15 mouse cellular contexts compared by ENCODE assay signal in genomic region chr11:25715447-25716321, GRCm38 (mm10).
DNase-seq lines count a peak whose midpoint lies in the region; ATAC-seq and TF ChIP-seq lines count a peak whose summit lies in the region.
"Had no signal": no experiment of that assay in that cellular context is flagged by ENCODE, and none has a peak within 500 bp of the region (broad histone marks: within the 10 kb centered on the region; RNA-seq: fewer than 3 reads in every experiment).

No protein-coding gene starts in this region.

- 78% methylated on average over 7 of the region's 7 CpGs for WGBS in midbrain, postnatal 0 days
- WGBS in midbrain, embryonic 16.5 days: 81% methylated on average over 7 of the region's 7 CpGs
- 86% methylated on average over 7 of the region's 7 CpGs for WGBS in midbrain, embryonic 14.5 days

- H3K4me1 ChIP-seq in midbrain, postnatal 0 days (ENCODE audit: insufficient read depth, low read length): no peaks in the 10 kb centered on the region
- no peaks in the 10 kb centered on the region for H3K4me1 ChIP-seq in midbrain, embryonic 16.5 days (ENCODE audit: control insufficient read depth, insufficient read depth, low read length)
- no peaks in the 10 kb centered on the region for H3K4me1 ChIP-seq in midbrain, embryonic 14.5 days (ENCODE audit: control insufficient read depth, insufficient read depth, low read length)
- H3K4me1 ChIP-seq: liver, embryonic 12.5 days; midbrain, embryonic 13.5 days; neural tube, embryonic 13.5 days; stomach, embryonic 15.5 days had no signal

- H3K9me3 ChIP-seq in midbrain, postnatal 0 days (ENCODE audit: low read length): no peaks in the 10 kb centered on the region
- no peaks in the 10 kb centered on the region for H3K9me3 ChIP-seq in midbrain, embryonic 16.5 days (replicated peaks; ENCODE audit: control insufficient read depth, low read length, poor library complexity, severe bottlenecking)
- no peaks in the 10 kb centered on the region for H3K9me3 ChIP-seq in midbrain, embryonic 14.5 days (ENCODE audit: control insufficient read depth, low read length)
- H3K9me3 ChIP-seq: liver, embryonic 12.5 days; midbrain, embryonic 13.5 days; neural tube, embryonic 13.5 days; stomach, embryonic 15.5 days had no signal

- peak; percentile 40 for TF ChIP-seq CTCF in midbrain, postnatal 0 days (IDR thresholded peaks at IDR 0.05)

- H3K27ac ChIP-seq in midbrain, postnatal 0 days (ENCODE audit: low read depth, low read length): no peak overlapping the region
- H3K27ac ChIP-seq in midbrain, embryonic 16.5 days (ENCODE audit: low read length): no peak overlapping the region
- no peak overlapping the region for H3K27ac ChIP-seq in midbrain, embryonic 14.5 days (replicated peaks; ENCODE audit: low read depth, low read length)
- H3K27ac ChIP-seq: liver, embryonic 12.5 days; midbrain, embryonic 13.5 days; neural tube, embryonic 13.5 days; stomach, embryonic 15.5 days had no signal

- DNase-seq in midbrain, postnatal 0 days (ENCODE audit: low spot score): peak; percentile 32
- DNase-seq in frontal cortex, postnatal 36 days (ENCODE audit: low spot score in 2 of 2): peak; percentile 13 to 69
- DNase-seq in layer of hippocampus, postnatal 14 days (ENCODE audit: low spot score in 2 of 2): peak; percentile 73 to 89
- peak; percentile 18 to 36 for DNase-seq in right cerebral cortex, postnatal 36 days (ENCODE audit: low spot score in 2 of 2)
- DNase-seq in retina, embryonic 14.5 days (ENCODE audit: low spot score): no peak
- DNase-seq in midbrain, embryonic 14.5 days: no peak
- DNase-seq: heart, postnatal 36 days; kidney, postnatal 4 days; thymus, postnatal 4 days had no signal

- no peak for ATAC-seq in midbrain, postnatal 0 days (ENCODE audit: low FRiP score)
- ATAC-seq in midbrain, embryonic 16.5 days: no peak
- no peak for ATAC-seq in midbrain, embryonic 14.5 days (ENCODE audit: low FRiP score, low TSS enrichment)
- ATAC-seq: intestine, postnatal 0 days; liver, embryonic 12.5 days; midbrain, embryonic 13.5 days had no signal

- H3K4me3 ChIP-seq in midbrain, postnatal 0 days (ENCODE audit: low read depth, low read length): no peak overlapping the region
- no peak overlapping the region for H3K4me3 ChIP-seq in midbrain, embryonic 16.5 days (ENCODE audit: low read depth, low read length)
- no peak overlapping the region for H3K4me3 ChIP-seq in midbrain, embryonic 14.5 days (replicated peaks; ENCODE audit: low read depth, low read length)
- H3K4me3 ChIP-seq: liver, embryonic 12.5 days; midbrain, embryonic 13.5 days; neural tube, embryonic 13.5 days; stomach, embryonic 15.5 days had no signal

- H3K9ac ChIP-seq in midbrain, postnatal 0 days (replicated peaks; ENCODE audit: low read length, poor library complexity, severe bottlenecking): no peak overlapping the region
- H3K9ac ChIP-seq in midbrain, embryonic 16.5 days (ENCODE audit: low read depth, low read length): no peak overlapping the region
- H3K9ac ChIP-seq in midbrain, embryonic 14.5 days (replicated peaks; ENCODE audit: low read length): no peak overlapping the region
- H3K9ac ChIP-seq: liver, embryonic 12.5 days; midbrain, embryonic 13.5 days; neural tube, embryonic 13.5 days; stomach, embryonic 15.5 days had no signal

- no peaks in the 10 kb centered on the region for H3K36me3 ChIP-seq in midbrain, postnatal 0 days (ENCODE audit: insufficient read depth, low read length)
- H3K36me3 ChIP-seq in midbrain, embryonic 16.5 days (ENCODE audit: control insufficient read depth, insufficient read depth, low read length): no peaks in the 10 kb centered on the region
- no peaks in the 10 kb centered on the region for H3K36me3 ChIP-seq in midbrain, embryonic 14.5 days (ENCODE audit: control insufficient read depth, insufficient read depth, low read length)
- H3K36me3 ChIP-seq: liver, embryonic 12.5 days; midbrain, embryonic 13.5 days; neural tube, embryonic 13.5 days; stomach, embryonic 15.5 days had no signal

- H3K27me3 ChIP-seq in midbrain, postnatal 0 days (ENCODE audit: insufficient read depth, low read length): no peaks in the 10 kb centered on the region
- no peaks in the 10 kb centered on the region for H3K27me3 ChIP-seq in midbrain, embryonic 16.5 days (ENCODE audit: control insufficient read depth, insufficient read depth, low read depth, low read length)
- H3K27me3 ChIP-seq in midbrain, embryonic 14.5 days (ENCODE audit: control insufficient read depth, insufficient read depth, low read length): no peaks in the 10 kb centered on the region
- H3K27me3 ChIP-seq: liver, embryonic 12.5 days; midbrain, embryonic 13.5 days; neural tube, embryonic 13.5 days; stomach, embryonic 15.5 days had no signal

- H3K4me2 ChIP-seq in midbrain, postnatal 0 days (ENCODE audit: low read depth, low read length, poor library complexity, severe bottlenecking): no peak overlapping the region
- H3K4me2 ChIP-seq in midbrain, embryonic 16.5 days (ENCODE audit: low read length): no peak overlapping the region
- H3K4me2 ChIP-seq in midbrain, embryonic 14.5 days (ENCODE audit: low read length): no peak overlapping the region
- H3K4me2 ChIP-seq: liver, embryonic 12.5 days; midbrain, embryonic 13.5 days; neural tube, embryonic 13.5 days; stomach, embryonic 15.5 days had no signal

Comparison
In these comparisons a context has a peak if more than half of its experiments do, and no peak if none do; other contexts are left out.
1. DNase-seq: peak in midbrain, postnatal 0 days (single experiment), frontal cortex, postnatal 36 days (2 of 2), layer of hippocampus, postnatal 14 days (2 of 2) and right cerebral cortex, postnatal 36 days (2 of 2); none in retina, embryonic 14.5 days (single experiment) and midbrain, embryonic 14.5 days (single experiment).